Mouse (Mus musculus) spleen, adult 10 weeks (tissue): ENCODE results near the gene Pth1r. TPM values are rescaled to one million over a fixed set of nuclear protein-coding genes. Genes with fewer than 3 reads are reported as not detected.

Experiments
- polyA plus RNA-seq: library from polyadenylated mRNA; stranded (reverse); fragments of 350-450 nt; fragmentation: Illumina TruSeq; extraction: RNeasy Lipid Tissue Mini Kit (QIAGEN cat#74804); gene quantifications from one replicate; pipeline ENCODE4 v1.2.3, GENCODE M21; 2015; ENCODE audit warnings: low replicate concordance; ENCODE audit not compliant: insufficient read depth

The Pth1r gene
- polyA plus RNA-seq: 1.9 TPM

GRCm38 (mm10) chr9:110746961-110747360 lies at the start of gene Pth1r:
Gene Pth1r (minus strand): TSS chr9:110747145.

GRCm38 (mm10) chr9:110741711-110742294 lies 5.1 kb downstream of the Pth1r start, which contains the start of gene Myl3:
Gene Myl3 (plus strand): TSS chr9:110741861.

Other genes with a start within 250 kb of the Pth1r start
- gene Setd2, start 214.5 kb downstream of the Pth1r start, polyA plus RNA-seq: 153 TPM
- gene Nradd, start 122.7 kb downstream of the Pth1r start, polyA plus RNA-seq: 6.0 TPM
- gene Nbeal2, start 93.0 kb downstream of the Pth1r start, polyA plus RNA-seq: 16.4 TPM
- 74.1 TPM for gene Ccdc12, start 90.6 kb downstream of the Pth1r start, polyA plus RNA-seq
- gene Myl3, start 5.3 kb downstream of the Pth1r start, polyA plus RNA-seq: not detected
- not detected for gene Prss42, start 51.0 kb upstream of the Pth1r start, polyA plus RNA-seq
- gene Prss44, start 66.8 kb upstream of the Pth1r start, polyA plus RNA-seq: not detected
- gene Prss43, start 79.5 kb upstream of the Pth1r start, polyA plus RNA-seq: not detected
- not detected for gene Prss45, start 87.4 kb upstream of the Pth1r start, polyA plus RNA-seq
- not detected for gene Prss46, start 97.4 kb upstream of the Pth1r start, polyA plus RNA-seq
- not detected for gene Prss50, start 110.8 kb upstream of the Pth1r start, polyA plus RNA-seq
- 31.4 TPM for gene Als2cl, start 132.7 kb upstream of the Pth1r start, polyA plus RNA-seq
- 7.9 TPM for gene Tmie, start 133.0 kb upstream of the Pth1r start, polyA plus RNA-seq
- 0.66 TPM for gene Fam240a, start 169.7 kb upstream of the Pth1r start, polyA plus RNA-seq
- gene Tdgf1, start 199.0 kb upstream of the Pth1r start, polyA plus RNA-seq: 0.62 TPM
- 0.08 TPM for gene Lrrc2, start 204.4 kb upstream of the Pth1r start, polyA plus RNA-seq
- 1.4 TPM for gene Rtp3, start 243.4 kb upstream of the Pth1r start, polyA plus RNA-seq